Mouse (Mus musculus) cortical plate, adult 2 months (tissue): Measurements from ENCODE around the gene Ifnb1. TPM values are rescaled to one million over a fixed set of nuclear protein-coding genes. Genes with fewer than 3 reads are reported as not detected.

Experiments used
- H3K27ac ChIP-seq: fragments of 200-500 bp; 2 replicates; pipeline ENCODE4 v1.5.1; 2012; ENCODE audit warnings: low read length, control low read depth, inconsistent platforms; ENCODE audit not compliant: insufficient read depth
- H3K4me1 ChIP-seq: fragments of 200-500 bp; 2 replicates; pipeline ENCODE4 v1.6.1; 2011; ENCODE audit warnings: low read length; ENCODE audit not compliant: control insufficient read depth, insufficient read depth
- H3K4me3 ChIP-seq: fragments of 200-500 bp; 2 replicates; pipeline ENCODE4 v1.5.1; 2011; ENCODE audit warnings: mild to moderate bottlenecking, low read length, control low read depth; ENCODE audit not compliant: insufficient read depth
- CTCF ChIP-seq: fragments of 200-500 bp; IDR thresholded peaks from 2 replicates; pipeline ENCODE4 v1.5.1; 2011; ENCODE audit warnings: mild to moderate bottlenecking, control low read depth, low read length; ENCODE audit not compliant: insufficient read depth; ENCODE audit errors: extremely low read depth
- POLR2A ChIP-seq: fragments of 200-500 bp; IDR thresholded peaks from 2 replicates; pipeline ENCODE4 v1.6.1; 2011; ENCODE audit warnings: mild to moderate bottlenecking, low read length, control low read depth; ENCODE audit not compliant: insufficient read depth; ENCODE audit errors: extremely low read depth
- polyA plus RNA-seq: library from polyadenylated mRNA; depleted of rRNA; stranded (reverse); fragments of >200 nt; gene quantifications from 2 replicates; pipeline ENCODE4 v1.2.3, GENCODE M21; 2012; rRNA removed

Gene Ifnb1
- polyA plus RNA-seq, 1 experiment, result not detected

- Histone ChIP-seq H3K27ac (no peak overlapping the region), H3K4me1 (no peaks in the 10 kb centered on the region), H3K4me3 (no peak overlapping the region)
- TF ChIP-seq POLR2A, result no peak
- no peak for TF ChIP-seq CTCF
Measured at GRCm38 (mm10) chr4:88476084-88476483, 46.5 kb downstream of the Ifnb1 start.

Other genes with a start within 250 kb of the Ifnb1 start
- 1.1 and 1.2 TPM in 2 replicates for gene Hacd4, start 83.8 kb downstream of the Ifnb1 start, polyA plus RNA-seq
- gene Ifna15, start 35.5 kb upstream of the Ifnb1 start, polyA plus RNA-seq, result not detected in 2 replicates
- gene Ifna14, start 49.0 kb upstream of the Ifnb1 start, polyA plus RNA-seq, result not detected in 2 replicates
- gene Ifna9, start 69.6 kb upstream of the Ifnb1 start, polyA plus RNA-seq, result not detected in 2 replicates
- not detected in 2 replicates for gene Ifna12, start 80.6 kb upstream of the Ifnb1 start, polyA plus RNA-seq
- gene C87499, start 111.6 kb upstream of the Ifnb1 start, polyA plus RNA-seq, result not detected in 2 replicates
- not detected in 2 replicates for gene Ifna13, start 121.7 kb upstream of the Ifnb1 start, polyA plus RNA-seq
- not detected in 2 replicates for gene Ifna16, start 154.2 kb upstream of the Ifnb1 start, polyA plus RNA-seq
- not detected in 2 replicates for gene Ifna2, start 161.1 kb upstream of the Ifnb1 start, polyA plus RNA-seq
- gene Ifnab, start 168.6 kb upstream of the Ifnb1 start, polyA plus RNA-seq, result not detected in 2 replicates
- 0.61 and 1.2 TPM in 2 replicates for gene Gm26566, start 199.0 kb upstream of the Ifnb1 start, polyA plus RNA-seq
- gene Klhl9, start 199.7 kb upstream of the Ifnb1 start, polyA plus RNA-seq, result 38.5 and 40.5 TPM in 2 replicates
- not detected in 2 replicates for gene Gm13271, start 232.1 kb upstream of the Ifnb1 start, polyA plus RNA-seq
- not detected in 2 replicates for gene Gm13283, start 237.3 kb upstream of the Ifnb1 start, polyA plus RNA-seq